Mouse (Mus musculus) gastrocnemius, postnatal 25 days (tissue): ENCODE results near the gene Thoc3. TPM values are rescaled to one million over a fixed set of nuclear protein-coding genes. Genes with fewer than 3 reads are reported as not detected.
"Not testable (repeated sequence)": the region's sequence is repeated elsewhere in the genome, so short reads cannot be mapped to it uniquely, and the experiment has no call there.

Source experiments
- DNase-seq: peaks from one replicate; pipeline ENCODE4 v3.0.0; 2022
- long read RNA-seq, 2 experiments: library from polyadenylated mRNA; stranded (forward); transcript quantifications; one replicate each; pipeline ENCODE4 v2.0.0; 2021
- total RNA-seq, 2 experiments: library from RNA; stranded (reverse); gene quantifications; 1 replicate in 1 of 2; 2 replicates in 1 of 2; pipeline ENCODE4 v1.2.3; 2021

The Thoc3 gene
- total RNA-seq: 10 to 100 TPM; 11.3 to 13.8 TPM
- long read RNA-seq, experiment 1, transcript Thoc3-201 (6 exons, 2,335 nt): major isoform, 19 of 22 reads
- long read RNA-seq, experiment 1, partial matches to known transcripts: 1 of 22 reads
- long read RNA-seq, experiment 1, other reads (novel, unspliced or antisense): 2 of 22 reads
- long read RNA-seq, experiment 2, transcript Thoc3-201 (6 exons, 2,335 nt): major isoform, 17 of 20 reads
- long read RNA-seq, experiment 2, partial matches to known transcripts: 1 of 20 reads
- long read RNA-seq, experiment 2, other reads (novel, unspliced or antisense): 2 of 20 reads

- DNase-seq: peak; percentile 86
Measured at GRCm38 (mm10) chr13:54468098-54469011, at the start of gene Thoc3. Gene Thoc3 (minus strand): TSS chr13:54468849.

- DNase-seq: no peak
Measured at GRCm38 (mm10) chr13:54505920-54506319, 37.3 kb upstream of the Thoc3 start.

- DNase-seq: no peak
Measured at GRCm38 (mm10) chr13:54504611-54505260, 36.1 kb upstream of the Thoc3 start.

GRCm38 (mm10) chr13:54503604-54504521 lies 35.2 kb upstream of the Thoc3 start, which contains the start of gene Simc1:
Gene Simc1 (plus strand): TSS chr13:54503779.
- DNase-seq: peak; percentile 78

- no peak for DNase-seq
Measured at GRCm38 (mm10) chr13:54503278-54503603, 34.6 kb upstream of the Thoc3 start.

- DNase-seq: no peak
Measured at GRCm38 (mm10) chr13:54501957-54502690, 33.5 kb upstream of the Thoc3 start.

GRCm38 (mm10) chr13:54501352-54501751 lies 32.7 kb upstream of the Thoc3 start:
- no peak for DNase-seq

- DNase-seq: not testable (repeated sequence)
Measured at GRCm38 (mm10) chr13:54499551-54499950, 30.9 kb upstream of the Thoc3 start.

GRCm38 (mm10) chr13:54491381-54491780 lies 22.7 kb upstream of the Thoc3 start:
- DNase-seq: no peak

GRCm38 (mm10) chr13:54490411-54490810 lies 21.8 kb upstream of the Thoc3 start:
- no peak for DNase-seq

GRCm38 (mm10) chr13:54481498-54481897 lies 12.8 kb upstream of the Thoc3 start:
- DNase-seq: no peak

- no peak for DNase-seq
Measured at GRCm38 (mm10) chr13:54479286-54479685, 10.6 kb upstream of the Thoc3 start.

- DNase-seq: no peak
Measured at GRCm38 (mm10) chr13:54475702-54476101, 7.1 kb upstream of the Thoc3 start.

- DNase-seq: no peak
Measured at GRCm38 (mm10) chr13:54474996-54475395, 6.3 kb upstream of the Thoc3 start.

GRCm38 (mm10) chr13:54471967-54472366 lies 3.3 kb upstream of the Thoc3 start:
- DNase-seq: no peak

- DNase-seq: no peak
Measured at GRCm38 (mm10) chr13:54469012-54469354, 334 bp upstream of the Thoc3 start.

- no peak for DNase-seq
Measured at GRCm38 (mm10) chr13:54459282-54459681, 9.4 kb downstream of the Thoc3 start.

- DNase-seq: no peak
Measured at GRCm38 (mm10) chr13:54457062-54457461, 11.6 kb downstream of the Thoc3 start.

- DNase-seq: no peak
Measured at GRCm38 (mm10) chr13:54447496-54448224, 21.0 kb downstream of the Thoc3 start.
